Mouse (Mus musculus) intestine, postnatal 0 days (tissue): ENCODE data around the gene Sos2. TPM values are rescaled to one million over a fixed set of nuclear protein-coding genes. Genes with fewer than 3 reads are reported as not detected.

Experiments used
- ATAC-seq: fragments of 200-750 bp; cut with Nextera tagmentation; 2 replicates; pipeline ENCODE4 v1.8.0; 2017; ENCODE audit warnings: mild to moderate bottlenecking, moderate TSS enrichment, moderate library complexity
- H3K27ac ChIP-seq: fragments of 300-500 bp; sonication (generic); 2 replicates; pipeline ENCODE4 v1.5.1; 2014; ENCODE audit warnings: mild to moderate bottlenecking, low read depth, low read length, moderate library complexity
- H3K27me3 ChIP-seq: fragments of 300-500 bp; sonication (generic); replicated peaks from 2 replicates; pipeline ENCODE4 v1.6.1; 2014; ENCODE audit warnings: low read length, mixed read lengths; ENCODE audit not compliant: control insufficient read depth, insufficient read depth
- H3K36me3 ChIP-seq: fragments of 300-500 bp; sonication (generic); 2 replicates; pipeline ENCODE4 v1.6.1; 2014; ENCODE audit warnings: mild to moderate bottlenecking, moderate library complexity; ENCODE audit not compliant: control insufficient read depth, insufficient read depth
- H3K4me1 ChIP-seq: fragments of 300-500 bp; sonication (generic); replicated peaks from 2 replicates; pipeline ENCODE4 v1.6.1; 2014; ENCODE audit warnings: antibody characterized with exemption, low read length, mixed read lengths; ENCODE audit not compliant: control insufficient read depth, insufficient read depth
- H3K4me2 ChIP-seq: fragments of 300-500 bp; sonication (generic); replicated peaks from 2 replicates; pipeline ENCODE4 v1.6.1; 2014; ENCODE audit warnings: low read depth, mild to moderate bottlenecking, moderate library complexity
- H3K4me3 ChIP-seq: fragments of 300-500 bp; sonication (generic); 2 replicates; pipeline ENCODE4 v1.5.1; 2014; ENCODE audit warnings: low read depth, low read length
- H3K9ac ChIP-seq: fragments of 300-500 bp; sonication (generic); 2 replicates; pipeline ENCODE4 v1.6.1; 2014; ENCODE audit warnings: mild to moderate bottlenecking, low read depth, low read length
- H3K9me3 ChIP-seq: fragments of 300-500 bp; sonication (generic); 2 replicates; pipeline ENCODE4 v1.6.1; 2016; ENCODE audit warnings: mixed run types; ENCODE audit not compliant: control insufficient read depth
- CTCF ChIP-seq: sonication (generic); IDR thresholded peaks from 2 replicates; pipeline ENCODE4 v1.5.1; 2016; ENCODE audit warnings: low read depth, mild to moderate bottlenecking, control low read depth, antibody characterized with exemption, moderate library complexity
- WGBS: fragments of 180-500 bp; shearing (Covaris S2); extraction: QIAGEN DNeasy Blood & Tissue Kit; methylation state at CpG from one replicate; pipeline ENCODE4 v1.1.7; 2014; 5-methylcytosine and 5-hydroxymethylcytosine counted together
- microRNA-seq: library from miRNA; unstranded; fragments of <30 nt; microRNA quantifications from one replicate; pipeline ENCODE4, GENCODE M21; 2016
- polyA plus RNA-seq: library from polyadenylated mRNA; unstranded; fragments of >200 nt; fragmentation: Nextera tagmentation; extraction: Ambion mirVana; gene quantifications from 2 replicates; pipeline ENCODE4 v1.2.1, GENCODE M21; 2015

Gene Sos2
- polyA plus RNA-seq, 1 experiment from 2014 or later = 9.4 TPM

- H3K36me3 ChIP-seq = no peaks in the 10 kb centered on the region
- H3K4me3 ChIP-seq = no peak overlapping the region
- WGBS = 62% methylated on average over 7 of the region's 7 CpGs
- no peak overlapping the region for H3K27ac ChIP-seq
- H3K4me1 ChIP-seq = peaks cover 9% of the 10 kb centered on the region; the same call in 1 of the 2 replicates
- no peak overlapping the region for H3K4me2 ChIP-seq
- ATAC-seq = no peak
- no peaks in the 10 kb centered on the region for H3K27me3 ChIP-seq
- no peaks in the 10 kb centered on the region for H3K9me3 ChIP-seq
- no peak overlapping the region for H3K9ac ChIP-seq
- TF ChIP-seq CTCF = no peak
These were observed 142.3 kb downstream of the Sos2 start for GRCm38 (mm10) chr12:69539353-69539752.

DNA sequence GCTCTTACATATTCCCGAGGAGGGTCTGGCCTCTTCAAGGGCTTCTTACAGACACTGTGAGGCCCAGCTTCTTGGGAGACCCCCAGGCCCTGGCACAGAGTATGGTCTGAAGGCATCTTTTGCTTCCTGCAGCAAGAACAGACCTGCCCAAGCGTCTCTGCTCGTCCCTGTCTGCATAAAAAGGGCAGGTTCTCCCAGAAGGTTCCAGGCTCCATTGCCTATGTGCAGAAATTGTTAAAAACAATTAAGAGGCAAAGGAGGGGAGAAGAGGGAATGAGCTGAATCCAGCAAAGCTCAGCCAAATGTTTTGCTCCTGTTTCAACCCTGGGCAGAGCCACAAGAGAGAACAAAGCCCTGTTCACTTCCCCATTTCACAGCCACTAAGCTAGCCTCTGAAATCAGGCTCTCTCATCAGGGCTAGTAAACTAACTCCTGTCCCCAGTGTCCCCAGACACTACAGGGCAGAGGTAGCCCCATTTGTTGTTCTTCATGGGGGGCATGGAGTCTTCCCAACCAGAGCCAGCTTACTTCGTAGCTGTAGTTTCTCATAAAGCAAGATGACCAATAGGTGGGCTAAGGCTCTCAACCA, 143.2 kb downstream of the Sos2 start:
- H3K4me3 ChIP-seq = peak overlapping the region; percentile 20
- ATAC-seq = no peak
- H3K4me2 ChIP-seq = peak overlapping the region; percentile 61
- TF ChIP-seq CTCF = no peak
- 48% methylated on average over 4 of the region's 4 CpGs for WGBS
- no peaks in the 10 kb centered on the region for H3K27me3 ChIP-seq
- H3K36me3 ChIP-seq = no peaks in the 10 kb centered on the region
- H3K9me3 ChIP-seq = no peaks in the 10 kb centered on the region
- H3K27ac ChIP-seq = peak overlapping the region; percentile 58
- H3K4me1 ChIP-seq = peaks cover 9% of the 10 kb centered on the region; the same call in 1 of the 2 replicates
- H3K9ac ChIP-seq = peak overlapping the region; percentile 41; the same call in 1 of the 2 replicates

DNA sequence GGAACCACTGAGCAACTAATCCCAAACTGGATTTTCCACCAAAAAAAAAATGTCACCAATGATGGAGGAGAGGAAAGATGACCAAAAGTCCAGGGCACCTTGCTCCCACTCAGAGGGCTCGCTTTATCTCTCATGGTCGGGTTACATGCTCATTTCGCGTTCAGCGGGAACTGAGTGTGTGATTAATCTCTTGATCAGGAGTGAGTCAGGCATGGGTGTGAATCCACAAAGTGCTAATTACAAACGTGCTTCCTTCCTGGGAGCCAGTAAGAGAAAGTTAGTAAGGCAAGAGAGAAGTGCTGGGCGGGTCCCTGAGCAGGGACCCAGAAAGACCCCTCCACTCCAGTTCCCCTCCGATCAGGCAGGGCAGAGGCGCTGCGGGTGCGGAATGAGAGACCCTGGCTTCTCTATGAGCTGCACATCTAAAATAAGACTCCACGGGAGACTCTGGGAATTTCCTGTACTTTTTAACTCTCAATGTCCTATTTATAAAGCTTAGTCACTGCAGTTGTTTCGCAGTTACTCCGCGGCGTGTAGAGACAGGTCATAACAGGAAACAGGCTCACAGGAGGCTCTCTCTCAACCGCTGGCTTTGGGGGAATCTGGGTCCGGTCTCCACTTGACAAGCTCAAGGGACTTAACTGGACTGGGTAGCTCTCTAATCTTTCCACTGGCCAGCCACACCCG, 143.8 kb downstream of the Sos2 start:
- WGBS = 7% methylated on average over 19 of the region's 19 CpGs
- no peaks in the 10 kb centered on the region for H3K9me3 ChIP-seq
- no peaks in the 10 kb centered on the region for H3K27me3 ChIP-seq
- H3K4me1 ChIP-seq = peaks cover 9% of the 10 kb centered on the region; the same call in 1 of the 2 replicates
- peak overlapping the region; percentile 20 for H3K4me3 ChIP-seq
- H3K36me3 ChIP-seq = no peaks in the 10 kb centered on the region
- peak; percentile 55; the same call in 1 of the 2 replicates for ATAC-seq
- H3K27ac ChIP-seq = peak overlapping the region; percentile 58
- peak overlapping the region; percentile 61 for H3K4me2 ChIP-seq
- no peak for TF ChIP-seq CTCF
- H3K9ac ChIP-seq = peak overlapping the region; percentile 41

GRCm38 (mm10) chr12:69537243-69537674, 144.4 kb downstream of the Sos2 start:
- no peaks in the 10 kb centered on the region for H3K9me3 ChIP-seq
- 0 out of 2 replicates have a peak overlapping the region, but pooled peaks have one; percentile 41 for H3K9ac ChIP-seq
- H3K27me3 ChIP-seq = no peaks in the 10 kb centered on the region
- peak overlapping the region; percentile 20 for H3K4me3 ChIP-seq
- peak; percentile 27; the same call in 1 of the 2 replicates for TF ChIP-seq CTCF
- peak overlapping the region; percentile 61 for H3K4me2 ChIP-seq
- peak; percentile 62; the same call in 1 of the 2 replicates for ATAC-seq
- 25% methylated on average over 10 of the region's 10 CpGs for WGBS
- peak overlapping the region; percentile 58 for H3K27ac ChIP-seq
- H3K4me1 ChIP-seq = peaks cover 9% of the 10 kb centered on the region; the same call in 1 of the 2 replicates
- no peaks in the 10 kb centered on the region for H3K36me3 ChIP-seq

- H3K9ac ChIP-seq = no peak overlapping the region
- 71% methylated on average over 10 of the region's 10 CpGs for WGBS
- H3K4me3 ChIP-seq = no peak overlapping the region
- no peaks in the 10 kb centered on the region for H3K36me3 ChIP-seq
- peaks cover 9% of the 10 kb centered on the region; the same call in 1 of the 2 replicates for H3K4me1 ChIP-seq
- peak overlapping the region; percentile 58; the same call in 1 of the 2 replicates for H3K27ac ChIP-seq
- H3K4me2 ChIP-seq = peak overlapping the region; percentile 61
- H3K27me3 ChIP-seq = no peaks in the 10 kb centered on the region
- H3K9me3 ChIP-seq = no peaks in the 10 kb centered on the region
- no peak for ATAC-seq
- TF ChIP-seq CTCF = no peak
These were observed 144.9 kb downstream of the Sos2 start for GRCm38 (mm10) chr12:69536616-69537242.

Small RNA genes lying within 50 kb of the gene (microRNA-seq; reads per million reads assigned to microRNA genes)
- not detected for gene Gm23018

Other genes starting within 250 kb of the Sos2 start
- 17.5 and 19.4 TPM in 2 replicates for gene Vcpkmt, start 98.8 kb downstream of the Sos2 start, polyA plus RNA-seq
- 13.8 and 14.3 TPM in 2 replicates for gene L2hgdh, start 43.0 kb upstream of the Sos2 start, polyA plus RNA-seq
- gene Atp5s, start 43.1 kb upstream of the Sos2 start, polyA plus RNA-seq = 26.1 and 31.6 TPM in 2 replicates
- gene Cdkl1, start 109.4 kb upstream of the Sos2 start, polyA plus RNA-seq = 1.5 and 1.6 TPM in 2 replicates
- gene Atl1, start 210.8 kb upstream of the Sos2 start, polyA plus RNA-seq = 5.0 and 5.6 TPM in 2 replicates
- 9.9 and 10.2 TPM in 2 replicates for gene Map4k5, start 211.3 kb upstream of the Sos2 start, polyA plus RNA-seq